Mouse (Mus musculus) gastrocnemius, adult 2 months (tissue): ENCODE measurements at regions not wholly inside any gene's neighbourhood (a gene's known extent, or its start where the extent isn't known, plus 50 kb on each side); places are given as distances from the start of the nearest gene placed in this dataset.

ENCODE experiments used
- DNase-seq: peaks from one replicate; pipeline ENCODE4 v3.0.0; 2022
- H3K27ac ChIP-seq: fragments of 200-600 bp; 2 replicates; pipeline ENCODE4 v1.8.1; 2022; ENCODE audit warnings: mild to moderate bottlenecking
- H3K4me3 ChIP-seq: fragments of 200-600 bp; 2 replicates; pipeline ENCODE4 v1.8.1; 2022; ENCODE audit warnings: mild to moderate bottlenecking, moderate library complexity
- CTCF ChIP-seq: fragments of 200-600 bp; IDR thresholded peaks from 2 replicates; pipeline ENCODE4 v1.8.1; 2022; ENCODE audit warnings: antibody characterized with exemption, mild to moderate bottlenecking, moderate library complexity
- intact Hi-C: fragments of 180-260 bp; cut with DNase I; formaldehyde crosslinking; loops from one replicate; pipeline ENCODE4 v1.15.1; 2025

- peak; percentile 29 for DNase-seq
- H3K27ac ChIP-seq: no peak overlapping the region
- TF ChIP-seq CTCF: no peak
- H3K4me3 ChIP-seq: no peak overlapping the region
- intact Hi-C loops: no loop called here
Observed at GRCm38 (mm10) chr2:145086118-145086517, 81.4 kb upstream of the Slc24a3 start.

DNA sequence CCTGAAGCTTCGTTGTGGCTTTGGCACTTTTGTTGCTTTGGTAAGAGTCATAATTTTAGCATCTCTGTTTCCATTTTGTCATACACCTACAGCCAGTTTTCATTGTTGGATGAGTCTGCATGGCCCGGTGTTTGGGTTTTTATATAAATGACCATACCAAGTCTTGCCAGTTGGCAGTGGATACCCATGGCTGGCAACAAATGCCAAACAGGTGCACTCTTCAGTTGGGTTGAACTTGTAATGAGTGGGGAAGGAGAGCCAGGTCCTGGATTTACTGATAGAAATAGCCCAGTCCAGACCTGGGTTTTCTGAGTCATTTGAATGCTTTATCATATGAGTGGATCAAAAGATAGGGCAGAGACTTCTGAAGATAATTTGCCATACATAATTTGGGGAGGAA is 64.3 kb upstream of the Slc24a3 start:
- intact Hi-C loops: no loop called here
- H3K27ac ChIP-seq: no peak overlapping the region
- no peak overlapping the region for H3K4me3 ChIP-seq
- TF ChIP-seq CTCF: no peak
- no peak for DNase-seq

DNA sequence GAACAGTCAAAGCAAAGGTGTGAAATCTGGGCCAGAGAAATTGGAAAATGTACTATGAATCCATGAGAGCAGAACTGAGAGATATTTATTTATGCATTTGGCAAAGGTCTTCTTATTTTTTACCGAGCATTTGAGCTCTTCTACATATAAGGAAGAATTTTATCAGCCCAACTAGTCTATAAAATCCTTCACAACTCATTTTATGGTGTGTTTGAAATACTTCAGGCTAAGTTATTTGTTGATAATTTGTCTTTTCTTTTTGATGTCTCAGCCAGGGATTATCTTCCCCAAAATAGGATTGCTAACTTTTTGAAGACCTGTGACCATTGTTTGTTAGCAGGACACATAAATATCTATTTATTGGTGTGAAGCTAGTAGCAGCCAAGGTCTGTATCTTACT is 55.9 kb upstream of the Slc24a3 start:
- H3K27ac ChIP-seq: no peak overlapping the region
- DNase-seq: no peak
- no peak for TF ChIP-seq CTCF
- no peak overlapping the region for H3K4me3 ChIP-seq
- intact Hi-C loops: no loop called here

DNA sequence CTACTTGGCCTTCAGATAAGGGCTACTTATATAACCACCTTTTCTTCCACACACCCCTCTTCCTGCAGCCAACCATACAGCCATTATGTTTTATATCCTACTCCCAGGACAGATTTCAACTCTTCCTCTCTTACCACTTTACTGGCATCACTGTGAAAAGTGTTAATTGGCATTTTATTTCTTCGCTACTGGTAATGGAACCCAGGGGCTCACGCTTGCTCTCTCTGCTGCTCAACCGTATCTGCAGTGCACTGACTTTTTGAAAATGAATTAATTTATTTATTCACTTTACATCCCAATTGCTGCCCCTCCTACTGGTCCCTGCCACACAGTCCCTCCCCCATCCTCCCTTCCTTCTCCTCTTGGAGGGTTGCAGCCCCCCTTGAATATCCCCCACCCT is 52.5 kb upstream of the Slc24a3 start:
- no peak overlapping the region for H3K4me3 ChIP-seq
- no peak for DNase-seq
- TF ChIP-seq CTCF: no peak

More for the DNA sequence above, 52.5 kb upstream of the Slc24a3 start:
- intact Hi-C loops: no loop called here
- no peak overlapping the region for H3K27ac ChIP-seq
